Mouse (Mus musculus) mature B cell (primary cell): ENCODE measurements around the gene Olfr694.
"Not testable (repeated sequence)": the region's sequence is repeated elsewhere in the genome, so short reads cannot be mapped to it uniquely, and the experiment has no call there.

Source experiments
- in situ Hi-C: fragments of 300-500 bp; cut with MboI; formaldehyde crosslinking; loops from 2 replicates; pipeline ENCODE4 v1.14.3; 2019

The Olfr694 gene

GRCm38 (mm10) chr7:106691714-106692113 is at the start of gene Olfr694:
TSS of gene Olfr694 (minus strand) at chr7:106691814.
- in situ Hi-C loops: no loop called here

GRCm38 (mm10) chr7:106737028-106737427 is 45.4 kb upstream of the Olfr694 start:
- in situ Hi-C loops: no loop called here

- in situ Hi-C loops: no loop called here
Measured at GRCm38 (mm10) chr7:106733717-106734116, 42.1 kb upstream of the Olfr694 start.

GRCm38 (mm10) chr7:106725654-106726053 is 34.0 kb upstream of the Olfr694 start:
- in situ Hi-C loops: not testable (repeated sequence)

GRCm38 (mm10) chr7:106716296-106716695 is 24.7 kb upstream of the Olfr694 start, which contains the start of gene Olfr695:
TSS of gene Olfr695 (minus strand) at chr7:106716396.
- in situ Hi-C loops: no loop called here

GRCm38 (mm10) chr7:106711463-106711862 is 19.8 kb upstream of the Olfr694 start:
- in situ Hi-C loops: no loop called here

GRCm38 (mm10) chr7:106707705-106708104 is 16.1 kb upstream of the Olfr694 start:
- in situ Hi-C loops: not testable (repeated sequence)

- in situ Hi-C loops: no loop called here
Measured at GRCm38 (mm10) chr7:106696891-106697290, 5.3 kb upstream of the Olfr694 start.

- in situ Hi-C loops: no loop called here
Measured at GRCm38 (mm10) chr7:106692976-106693375, 1.4 kb upstream of the Olfr694 start.

- in situ Hi-C loops: no loop called here
Measured at GRCm38 (mm10) chr7:106685382-106685781, 6.2 kb downstream of the Olfr694 start.

- in situ Hi-C loops: no loop called here
Measured at GRCm38 (mm10) chr7:106680484-106680883, 11.1 kb downstream of the Olfr694 start, which contains the start of gene Olfr693. TSS of gene Olfr693 (minus strand) at chr7:106680584.

- in situ Hi-C loops: no loop called here
Measured at GRCm38 (mm10) chr7:106652344-106652652, 39.3 kb downstream of the Olfr694 start.

GRCm38 (mm10) chr7:106651555-106652343 is 39.9 kb downstream of the Olfr694 start:
- in situ Hi-C loops: no loop called here

GRCm38 (mm10) chr7:106649774-106650173 is 41.8 kb downstream of the Olfr694 start:
- in situ Hi-C loops: no loop called here

GRCm38 (mm10) chr7:106645261-106645660 is 46.4 kb downstream of the Olfr694 start:
- in situ Hi-C loops: no loop called here

GRCm38 (mm10) chr7:106644222-106644870 is 47.3 kb downstream of the Olfr694 start:
- in situ Hi-C loops: no loop called here

GRCm38 (mm10) chr7:106640839-106641238 is 50.8 kb downstream of the Olfr694 start:
- in situ Hi-C loops: no loop called here

GRCm38 (mm10) chr7:106635560-106635959 is 56.1 kb downstream of the Olfr694 start:
- in situ Hi-C loops: no loop called here
